Mouse (Mus musculus): ENCODE measurements around the gene Pmepa1.

The Pmepa1 gene

DNA sequence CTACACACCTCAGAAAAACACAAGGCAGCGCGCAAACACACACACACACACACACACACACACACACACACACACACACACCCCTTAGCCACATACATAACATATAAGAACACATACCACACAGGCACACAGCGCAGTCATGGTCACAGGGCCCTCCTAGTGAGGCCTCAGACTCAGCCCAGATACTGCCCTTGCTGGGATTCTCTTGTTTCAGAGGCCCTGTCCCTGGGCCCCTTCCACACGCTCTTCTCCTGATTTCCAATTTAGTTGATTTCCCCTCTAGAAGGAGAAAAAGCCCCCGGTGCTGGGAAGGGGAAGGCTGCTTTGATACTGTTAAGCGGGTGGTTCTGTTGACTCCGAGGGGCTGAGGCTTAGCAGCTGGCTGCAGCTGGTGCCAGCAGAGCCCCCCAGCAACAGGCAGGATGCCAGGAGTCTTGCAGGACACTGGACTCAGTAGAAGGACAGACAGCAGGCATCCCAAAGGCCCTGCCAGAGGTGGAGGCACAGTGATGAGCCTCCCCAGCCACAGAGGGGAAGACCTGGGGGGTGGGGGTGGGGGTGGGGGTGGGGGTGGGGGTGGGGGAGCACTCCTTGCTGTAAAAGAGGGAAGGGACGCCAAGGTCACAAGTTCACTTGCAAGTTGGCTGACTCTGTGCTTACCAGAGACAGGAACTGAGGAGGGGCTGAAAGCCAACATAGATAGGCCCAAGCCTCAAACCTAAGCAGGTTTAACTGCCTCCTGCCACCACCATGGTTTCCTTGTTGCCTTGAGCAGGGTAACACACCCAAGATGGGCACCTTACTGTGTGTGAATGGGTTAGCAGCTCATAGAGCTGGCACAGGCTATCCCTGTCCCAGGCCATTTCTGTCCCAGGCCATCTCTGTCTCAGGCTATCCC, 40.6 kb downstream of the Pmepa1 start:
- Histone ChIP-seq H3K36me3 (ENCODE audit: insufficient read depth, low read length) (peaks cover 38% of the 10 kb centered on the region), H3K9me3 (ENCODE audit: low read length) (no peaks in the 10 kb centered on the region), H3K4me3 (replicated peaks; ENCODE audit: low read length) (peak overlapping the region; percentile 70), H3K4me1 (replicated peaks; ENCODE audit: low read depth, low read length) (peaks cover 98% of the 10 kb centered on the region), H3K27me3 (ENCODE audit: insufficient read depth, low read length) (no peaks in the 10 kb centered on the region)
- TF ChIP-seq POU5F1 (IDR thresholded peaks at IDR 0.05; ENCODE audit: borderline replicate concordance, low read length): no peak
- TF ChIP-seq CTCF (conservative IDR thresholded peaks at IDR 0.05; ENCODE audit: low read length): no peak
- TF ChIP-seq NANOG (IDR thresholded peaks at IDR 0.05; ENCODE audit: borderline replicate concordance, low read length): no peak

DNA sequence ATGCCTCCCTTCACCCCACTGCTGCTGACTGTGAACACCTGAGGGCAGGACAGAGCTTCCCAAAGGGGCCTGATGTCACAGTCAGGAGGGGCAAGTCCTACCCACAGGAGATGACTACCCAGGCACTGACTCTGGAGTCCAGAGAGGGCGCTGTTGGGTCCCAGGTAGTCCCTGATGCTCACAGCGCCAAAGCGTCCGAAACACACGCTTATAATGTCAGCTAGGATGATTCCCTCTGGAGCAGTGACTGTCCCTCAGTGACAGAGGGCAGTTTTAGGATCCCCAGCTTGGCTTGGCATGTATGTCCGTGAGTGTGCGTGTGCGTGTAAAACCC, 43.6 kb downstream of the Pmepa1 start:
- H3K36me3 ChIP-seq (ENCODE audit: insufficient read depth, low read length): peaks cover 56% of the 10 kb centered on the region
- no peaks in the 10 kb centered on the region for H3K9me3 ChIP-seq (ENCODE audit: low read length)
- peaks cover 99% of the 10 kb centered on the region for H3K4me1 ChIP-seq (replicated peaks; ENCODE audit: low read depth, low read length)
- peak overlapping the region; percentile 51 for H3K4me3 ChIP-seq (replicated peaks; ENCODE audit: low read length)
- H3K27me3 ChIP-seq (ENCODE audit: insufficient read depth, low read length): no peaks in the 10 kb centered on the region
- TF ChIP-seq CTCF (conservative IDR thresholded peaks at IDR 0.05; ENCODE audit: low read length) (peak; percentile 61), NANOG (IDR thresholded peaks at IDR 0.05; ENCODE audit: borderline replicate concordance, low read length) (no peak)

DNA sequence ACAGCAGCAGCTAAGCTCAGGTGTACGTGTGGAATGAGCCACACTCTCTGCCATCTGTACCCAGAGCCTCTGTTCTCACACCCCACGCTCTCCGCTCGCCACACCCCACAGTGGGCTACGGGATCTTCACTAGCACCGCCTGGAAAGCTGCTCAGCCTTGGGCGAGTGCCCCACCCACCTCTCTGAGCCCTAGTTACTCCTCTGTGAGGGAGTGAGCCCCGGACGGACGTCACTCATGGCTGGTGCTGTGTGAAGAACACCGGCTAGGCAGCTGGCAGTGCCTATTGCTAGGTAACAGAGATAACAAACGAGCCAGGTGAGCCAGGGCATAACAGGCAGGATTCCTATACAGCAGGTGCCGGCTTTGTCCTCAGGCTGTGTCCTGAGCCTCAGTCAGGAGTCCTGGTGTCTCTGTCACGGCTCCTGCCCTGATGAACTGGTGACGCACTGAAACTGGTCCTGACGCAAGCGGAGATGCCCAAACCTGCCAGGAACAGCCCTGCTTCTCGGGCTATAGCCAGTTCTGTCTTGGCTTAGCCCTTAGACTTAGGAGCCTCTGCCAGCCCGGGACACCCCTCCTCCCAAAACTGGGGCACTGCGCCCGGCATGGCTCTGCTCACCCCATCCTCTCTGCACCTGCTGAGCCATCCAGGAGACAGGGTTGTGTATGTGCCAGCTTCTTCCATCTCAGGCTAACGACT, 44.1 kb downstream of the Pmepa1 start:
- Histone ChIP-seq H3K27me3 (ENCODE audit: insufficient read depth, low read length) (no peaks in the 10 kb centered on the region), H3K36me3 (ENCODE audit: insufficient read depth, low read length) (peaks cover 60% of the 10 kb centered on the region), H3K9me3 (ENCODE audit: low read length) (no peaks in the 10 kb centered on the region), H3K4me1 (replicated peaks; ENCODE audit: low read depth, low read length) (peaks cover 99% of the 10 kb centered on the region), H3K4me3 (replicated peaks; ENCODE audit: low read length) (peak overlapping the region; percentile 32)
- no peak for TF ChIP-seq NANOG (IDR thresholded peaks at IDR 0.05; ENCODE audit: borderline replicate concordance, low read length)
- no peak for TF ChIP-seq POU5F1 (IDR thresholded peaks at IDR 0.05; ENCODE audit: borderline replicate concordance, low read length)
- no peak for TF ChIP-seq CTCF (conservative IDR thresholded peaks at IDR 0.05; ENCODE audit: low read length)

DNA sequence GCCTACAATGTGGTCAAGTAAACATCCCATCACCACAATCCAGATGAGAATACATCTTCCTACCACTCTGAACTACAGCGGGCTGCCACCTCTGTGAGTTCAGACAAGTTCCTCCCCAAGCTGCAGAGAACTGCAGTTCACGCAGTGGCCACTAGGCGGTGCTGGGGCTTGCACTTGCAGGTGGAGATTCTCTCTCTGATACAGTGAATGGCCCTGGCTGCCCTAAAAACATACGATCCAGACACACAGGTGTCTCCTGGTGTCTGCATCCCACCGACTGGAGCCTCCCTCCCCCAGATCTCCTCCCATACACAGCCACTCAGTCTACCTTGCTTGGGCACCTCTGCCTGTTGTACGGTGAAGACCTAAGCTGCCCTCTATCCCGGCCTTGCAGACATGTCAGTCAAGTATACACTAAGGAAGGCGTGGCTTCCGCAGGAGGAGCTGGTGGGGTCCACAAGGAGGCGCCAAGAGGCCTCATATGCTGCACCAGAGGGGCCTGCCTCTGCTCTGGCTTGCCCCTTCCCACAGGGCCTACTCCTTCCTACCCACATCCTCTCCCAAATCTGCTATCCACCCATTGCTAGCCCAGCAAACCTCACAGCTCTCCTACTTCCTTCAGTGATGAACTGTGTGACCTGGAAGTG, 46.6 kb downstream of the Pmepa1 start:
- TF ChIP-seq NANOG (IDR thresholded peaks at IDR 0.05; ENCODE audit: borderline replicate concordance, low read length) (no peak), CTCF (conservative IDR thresholded peaks at IDR 0.05; ENCODE audit: low read length) (peak; percentile 97)
- Histone ChIP-seq H3K36me3 (ENCODE audit: insufficient read depth, low read length) (peaks cover 63% of the 10 kb centered on the region), H3K4me3 (replicated peaks; ENCODE audit: low read length) (0 out of 2 replicates have a peak overlapping the region, but pooled peaks have one; percentile 72)

DNA sequence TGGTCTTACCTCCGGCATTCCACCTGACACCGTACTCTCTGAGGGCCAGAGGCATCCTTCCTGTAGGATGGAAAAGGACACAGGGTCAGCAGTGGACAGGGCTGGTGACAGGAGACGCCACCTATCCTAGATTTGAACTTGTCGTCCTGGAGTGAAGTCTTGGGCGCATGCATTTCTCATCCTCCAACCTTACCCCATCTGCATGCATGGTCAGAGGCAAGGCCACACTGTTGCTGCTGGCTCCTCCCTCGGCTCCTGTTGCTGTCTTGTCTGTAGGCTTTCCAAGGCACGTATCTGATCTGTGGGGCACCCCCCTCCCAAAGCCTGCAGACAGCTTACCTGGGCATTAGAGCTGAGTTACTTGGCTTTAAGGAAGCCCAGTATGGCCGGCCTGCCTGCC, 47.8 kb downstream of the Pmepa1 start:
- Histone ChIP-seq H3K27me3 (ENCODE audit: insufficient read depth, low read length) (no peaks in the 10 kb centered on the region), H3K4me3 (replicated peaks; ENCODE audit: low read length) (peak overlapping the region; percentile 72), H3K9me3 (ENCODE audit: low read length) (no peaks in the 10 kb centered on the region), H3K36me3 (ENCODE audit: insufficient read depth, low read length) (peaks cover 56% of the 10 kb centered on the region), H3K4me1 (replicated peaks; ENCODE audit: low read depth, low read length) (peaks cover 100% of the 10 kb centered on the region)
- TF ChIP-seq NANOG (IDR thresholded peaks at IDR 0.05; ENCODE audit: borderline replicate concordance, low read length) (no peak), POU5F1 (IDR thresholded peaks at IDR 0.05; ENCODE audit: borderline replicate concordance, low read length) (no peak), CTCF (conservative IDR thresholded peaks at IDR 0.05; ENCODE audit: low read length) (no peak)

More for the DNA sequence above, 46.6 kb downstream of the Pmepa1 start:
- Histone ChIP-seq H3K9me3 (ENCODE audit: low read length) (no peaks in the 10 kb centered on the region), H3K27me3 (ENCODE audit: insufficient read depth, low read length) (no peaks in the 10 kb centered on the region), H3K4me1 (replicated peaks; ENCODE audit: low read depth, low read length) (peaks cover 100% of the 10 kb centered on the region)

DNA sequence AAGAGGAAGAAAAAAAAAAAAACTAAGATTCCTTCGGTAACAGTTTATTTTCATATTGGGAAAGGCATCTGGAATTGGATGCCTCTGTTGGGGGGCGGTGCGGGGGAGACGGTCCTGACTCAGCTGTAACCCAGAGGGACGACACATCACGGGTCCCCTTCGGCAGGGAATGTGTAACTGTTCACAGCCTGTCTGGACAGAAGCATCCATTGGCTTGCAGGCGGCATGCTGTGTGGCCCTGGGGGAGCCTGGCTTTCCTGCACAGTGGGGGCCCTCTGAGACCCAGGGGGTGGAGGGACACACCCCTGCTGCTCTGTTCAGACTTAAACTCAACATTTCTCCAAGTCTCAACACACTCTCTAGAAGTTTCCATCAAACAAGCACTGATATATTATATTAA, 49.5 kb downstream of the Pmepa1 start:
- no peak for TF ChIP-seq CTCF (conservative IDR thresholded peaks at IDR 0.05; ENCODE audit: low read length)
- no peak for TF ChIP-seq NANOG (IDR thresholded peaks at IDR 0.05; ENCODE audit: borderline replicate concordance, low read length)
- TF ChIP-seq POU5F1 (IDR thresholded peaks at IDR 0.05; ENCODE audit: borderline replicate concordance, low read length): no peak

DNA sequence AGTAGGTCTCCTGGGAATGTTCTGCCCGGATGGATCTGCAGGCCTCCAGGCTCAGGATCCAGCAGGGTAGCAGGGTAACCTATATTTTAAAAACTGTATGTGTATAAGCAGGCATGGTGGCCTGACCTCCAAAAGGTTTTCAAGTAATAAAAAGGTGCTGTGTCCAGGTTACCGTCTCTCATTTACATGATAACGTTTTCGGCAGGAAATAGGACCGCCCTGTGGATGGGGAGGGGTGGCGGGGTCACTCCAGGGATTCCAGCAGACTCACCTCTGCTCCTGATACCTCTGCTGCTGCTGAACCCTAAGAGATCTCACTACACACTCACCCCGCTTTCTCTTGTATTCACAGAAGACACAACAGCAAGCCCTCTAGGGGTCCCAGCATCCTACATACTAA, 50.4 kb downstream of the Pmepa1 start:
- Histone ChIP-seq H3K36me3 (ENCODE audit: insufficient read depth, low read length) (peaks cover 30% of the 10 kb centered on the region), H3K4me1 (replicated peaks; ENCODE audit: low read depth, low read length) (peaks cover 83% of the 10 kb centered on the region), H3K4me3 (replicated peaks; ENCODE audit: low read length) (peak overlapping the region; percentile 64), H3K27me3 (ENCODE audit: insufficient read depth, low read length) (no peaks in the 10 kb centered on the region), H3K9me3 (ENCODE audit: low read length) (no peaks in the 10 kb centered on the region)
- no peak for TF ChIP-seq CTCF (conservative IDR thresholded peaks at IDR 0.05; ENCODE audit: low read length)
- TF ChIP-seq POU5F1 (IDR thresholded peaks at IDR 0.05; ENCODE audit: borderline replicate concordance, low read length): no peak
- TF ChIP-seq NANOG (IDR thresholded peaks at IDR 0.05; ENCODE audit: borderline replicate concordance, low read length): no peak

More for the DNA sequence above, 49.5 kb downstream of the Pmepa1 start:
- H3K36me3 ChIP-seq (ENCODE audit: insufficient read depth, low read length): peaks cover 39% of the 10 kb centered on the region
- H3K9me3 ChIP-seq (ENCODE audit: low read length): no peaks in the 10 kb centered on the region
- H3K4me3 ChIP-seq (replicated peaks; ENCODE audit: low read length): peak overlapping the region; percentile 64
- H3K27me3 ChIP-seq (ENCODE audit: insufficient read depth, low read length): no peaks in the 10 kb centered on the region
- peaks cover 91% of the 10 kb centered on the region for H3K4me1 ChIP-seq (replicated peaks; ENCODE audit: low read depth, low read length)

DNA sequence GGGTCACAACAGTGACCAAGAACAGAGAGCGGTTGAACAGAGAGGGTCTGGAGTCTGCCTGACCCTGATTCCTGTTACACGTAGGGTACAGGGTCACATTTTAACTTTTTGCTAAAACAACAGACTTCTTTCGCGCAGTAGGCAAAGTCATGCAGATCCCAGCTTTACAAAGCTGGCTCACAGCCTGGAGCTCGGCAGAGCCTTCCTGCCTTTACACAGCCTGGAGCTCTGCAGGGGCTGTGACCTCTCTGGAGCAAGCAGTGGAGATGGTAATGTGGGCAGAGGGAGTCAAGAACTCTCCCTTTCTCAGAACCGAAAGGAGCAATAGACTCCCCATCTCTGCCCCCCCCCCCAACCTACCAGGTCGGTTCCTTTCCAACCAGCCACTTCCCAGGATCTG, 51.5 kb downstream of the Pmepa1 start:
- peaks cover 20% of the 10 kb centered on the region for H3K36me3 ChIP-seq (ENCODE audit: insufficient read depth, low read length)
- peak overlapping the region; percentile 64 for H3K4me3 ChIP-seq (replicated peaks; ENCODE audit: low read length)
- TF ChIP-seq POU5F1 (IDR thresholded peaks at IDR 0.05; ENCODE audit: borderline replicate concordance, low read length) (no peak), CTCF (conservative IDR thresholded peaks at IDR 0.05; ENCODE audit: low read length) (no peak), NANOG (IDR thresholded peaks at IDR 0.05; ENCODE audit: borderline replicate concordance, low read length) (no peak)
- H3K27me3 ChIP-seq (ENCODE audit: insufficient read depth, low read length): no peaks in the 10 kb centered on the region
- H3K4me1 ChIP-seq (replicated peaks; ENCODE audit: low read depth, low read length): peaks cover 72% of the 10 kb centered on the region
- no peaks in the 10 kb centered on the region for H3K9me3 ChIP-seq (ENCODE audit: low read length)

Measured in E14TG2a.4 (cell line).